Mouse (Mus musculus) neural tube, embryonic 14.5 days (tissue): ENCODE measurements around the gene Crmp1. TPM values are rescaled to one million over a fixed set of nuclear protein-coding genes. Genes with fewer than 3 reads are reported as not detected.
A peak's percentile ranks its signal among the peaks of the same experiment; 100 is the strongest.

Experiments
- ATAC-seq: fragments of 200-750 bp; cut with Nextera tagmentation; 2 replicates; pipeline ENCODE4 v1.8.0; 2017; ENCODE audit warnings: low read depth, mild to moderate bottlenecking, moderate TSS enrichment, moderate library complexity
- H3K27ac ChIP-seq: fragments of 300-500 bp; sonication (generic); 2 replicates; pipeline ENCODE4 v1.5.1; 2014; ENCODE audit warnings: low read depth, mild to moderate bottlenecking, control low read depth, low read length, moderate library complexity, mixed read lengths
- H3K27me3 ChIP-seq: fragments of 300-500 bp; sonication (generic); 2 replicates; pipeline ENCODE4 v1.6.1; 2014; ENCODE audit warnings: low read length; ENCODE audit not compliant: control insufficient read depth, insufficient read depth
- H3K36me3 ChIP-seq: fragments of 300-500 bp; sonication (generic); 2 replicates; pipeline ENCODE4 v1.6.1; 2014; ENCODE audit warnings: low read length, mixed read lengths; ENCODE audit not compliant: control insufficient read depth, insufficient read depth
- H3K4me1 ChIP-seq: fragments of 300-500 bp; sonication (generic); 2 replicates; pipeline ENCODE4 v1.6.1; 2014; ENCODE audit warnings: low read length; ENCODE audit not compliant: control insufficient read depth, insufficient read depth
- H3K4me2 ChIP-seq: fragments of 300-500 bp; sonication (generic); 2 replicates; pipeline ENCODE4 v1.6.1; 2014; ENCODE audit warnings: mild to moderate bottlenecking, low read depth, low read length, control low read depth
- H3K4me3 ChIP-seq: fragments of 300-500 bp; sonication (generic); 2 replicates; pipeline ENCODE4 v1.5.1; 2014; ENCODE audit warnings: low read depth, low read length, control low read depth, mixed read lengths
- H3K9ac ChIP-seq: fragments of 300-500 bp; sonication (generic); replicated peaks from 2 replicates; pipeline ENCODE4 v1.6.1; 2014; ENCODE audit warnings: low read depth, mild to moderate bottlenecking, control low read depth, low read length, mixed read lengths
- H3K9me3 ChIP-seq: fragments of 300-500 bp; sonication (generic); 2 replicates; pipeline ENCODE4 v1.6.1; 2016; ENCODE audit warnings: low read length; ENCODE audit not compliant: control insufficient read depth
- whole genome bisulfite sequencing: fragments of 180-500 bp; shearing (Covaris S2); extraction: QIAGEN DNeasy Blood & Tissue Kit; methylation state at CpG from one replicate; pipeline ENCODE4 v1.1.7; 2014; 5-methylcytosine and 5-hydroxymethylcytosine counted together
- polyA plus RNA-seq: library from polyadenylated mRNA; unstranded; fragments of >200 nt; fragmentation: Nextera tagmentation; extraction: Ambion mirVana; gene quantifications from 2 replicates; pipeline ENCODE4 v1.2.1, GENCODE M21; 2014

Crmp1 gene
- polyA plus RNA-seq, 1 experiment from 2014 or later: 908 TPM

DNA sequence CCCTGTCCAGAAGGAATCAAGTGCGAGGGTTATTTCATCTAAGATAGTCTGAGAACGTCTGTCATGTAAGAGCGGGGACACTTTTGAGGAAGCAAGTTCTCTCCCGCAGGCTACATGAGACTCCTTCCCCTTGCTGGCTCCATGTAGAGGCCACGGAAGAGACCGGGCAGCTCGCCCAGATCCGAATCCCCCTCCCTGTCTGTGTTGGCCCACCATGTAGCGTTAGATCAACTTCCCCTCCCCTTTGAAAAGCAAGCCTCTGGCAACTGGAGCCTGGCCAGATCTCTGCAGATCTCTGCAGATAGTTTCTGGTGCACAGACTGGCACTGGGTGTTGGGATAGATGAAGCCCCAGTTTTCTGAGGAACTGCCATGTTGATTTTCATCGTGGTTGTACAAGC is 55.0 kb downstream of the Crmp1 start:
- no peak overlapping the region for H3K27ac ChIP-seq
- no peak for ATAC-seq
- H3K4me1 ChIP-seq: no peaks in the 10 kb centered on the region
- H3K36me3 ChIP-seq: peaks cover 2% of the 10 kb centered on the region
- H3K4me3 ChIP-seq: no peak overlapping the region
- no peak overlapping the region for H3K9ac ChIP-seq
- no peaks in the 10 kb centered on the region for H3K27me3 ChIP-seq
- 82% methylated on average over 10 of the region's 10 CpGs for WGBS
- H3K9me3 ChIP-seq: no peaks in the 10 kb centered on the region
- no peak overlapping the region for H3K4me2 ChIP-seq

DNA sequence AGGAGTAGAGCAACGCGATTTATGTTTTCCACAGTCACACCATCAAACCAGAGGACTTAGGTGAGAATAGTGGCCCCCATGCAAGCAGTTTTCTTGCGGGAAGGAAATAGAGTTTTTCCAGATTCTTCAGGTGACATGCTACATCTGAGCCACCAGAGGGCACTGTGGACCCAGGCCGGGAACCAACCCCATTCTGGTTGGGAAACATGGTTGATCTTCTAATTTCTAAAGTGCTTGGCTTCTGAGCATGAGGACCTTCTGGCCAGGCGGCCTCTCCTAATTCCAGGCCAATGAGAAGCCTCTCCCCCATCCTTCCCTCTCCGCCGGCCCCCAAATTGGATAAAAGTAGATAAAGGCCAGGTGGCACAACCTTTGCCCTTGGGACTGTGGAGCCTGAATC is 56.6 kb downstream of the Crmp1 start:
- H3K4me1 ChIP-seq: no peaks in the 10 kb centered on the region
- 25% methylated on average over 7 of the region's 7 CpGs for WGBS
- H3K27me3 ChIP-seq: no peaks in the 10 kb centered on the region
- no peak overlapping the region for H3K4me2 ChIP-seq
- H3K4me3 ChIP-seq: no peak overlapping the region
- ATAC-seq: 0 out of 2 replicates have a peak, but pooled peaks have one; percentile 31
- H3K27ac ChIP-seq: no peak overlapping the region
- no peaks in the 10 kb centered on the region for H3K36me3 ChIP-seq
- H3K9me3 ChIP-seq: no peaks in the 10 kb centered on the region
- H3K9ac ChIP-seq: no peak overlapping the region

DNA sequence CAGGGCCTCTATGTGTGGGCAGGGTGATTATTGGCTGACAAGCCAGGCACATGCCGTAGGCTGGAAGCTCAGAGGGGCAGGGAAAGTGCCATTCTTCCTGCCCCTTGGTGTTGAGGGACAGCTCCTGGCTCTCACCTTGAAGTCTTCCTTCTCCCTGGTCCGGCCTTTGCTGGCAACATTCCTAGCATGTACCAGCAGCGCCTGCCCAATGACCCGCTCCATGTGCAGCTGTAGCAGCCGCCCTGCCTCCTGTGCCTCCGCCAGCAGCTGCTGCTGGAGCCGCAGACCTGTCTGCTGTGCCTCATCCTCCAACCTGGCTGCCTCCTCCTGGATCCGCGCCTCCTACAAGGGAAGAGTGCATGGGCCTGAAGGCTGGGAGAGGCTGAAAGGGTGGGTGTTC is 68.3 kb downstream of the Crmp1 start:
- Histone ChIP-seq H3K4me1 (no peaks in the 10 kb centered on the region), H3K27me3 (no peaks in the 10 kb centered on the region), H3K27ac (no peak overlapping the region), H3K36me3 (no peaks in the 10 kb centered on the region), H3K9ac (no peak overlapping the region), H3K4me2 (no peak overlapping the region), H3K4me3 (no peak overlapping the region), H3K9me3 (no peaks in the 10 kb centered on the region)
- WGBS: 84% methylated on average over 9 of the region's 9 CpGs
- no peak for ATAC-seq

DNA sequence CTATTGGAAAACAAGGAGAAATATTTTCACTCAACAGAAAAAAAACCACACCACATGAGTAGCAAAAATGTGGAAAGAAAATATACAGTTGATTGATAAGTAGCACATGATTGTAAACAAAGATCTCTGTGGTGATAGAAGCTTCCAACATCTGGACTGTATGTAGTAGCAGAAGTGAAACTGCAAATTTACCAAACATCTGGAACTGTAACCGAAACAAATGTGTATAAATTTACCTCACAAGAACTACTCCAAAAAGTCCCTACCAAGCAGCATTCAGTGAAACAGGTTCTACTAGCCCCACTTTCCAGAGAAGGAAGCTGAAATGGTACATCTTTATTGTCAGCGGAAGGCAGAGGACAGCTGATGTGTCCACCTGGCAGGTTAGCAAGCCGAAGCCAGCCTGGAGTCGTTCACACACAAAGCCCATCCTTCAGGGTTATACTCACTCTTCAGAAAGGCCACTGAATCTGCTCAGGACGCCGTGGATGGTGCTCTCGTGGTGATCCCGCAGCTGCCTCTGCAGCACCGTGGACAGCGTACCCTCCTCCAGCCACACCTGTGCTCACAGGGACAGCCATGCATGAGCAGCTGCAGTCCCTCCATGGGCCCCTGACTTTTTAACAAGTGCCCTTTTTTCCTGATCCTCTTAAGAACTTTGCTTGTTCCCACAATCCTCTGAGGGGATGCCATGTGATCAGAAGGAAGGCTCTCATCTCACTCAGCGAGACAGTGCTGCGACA is 71.4 kb downstream of the Crmp1 start:
- no peaks in the 10 kb centered on the region for H3K4me1 ChIP-seq
- H3K27me3 ChIP-seq: no peaks in the 10 kb centered on the region
- no peak overlapping the region for H3K27ac ChIP-seq
- no peak overlapping the region for H3K4me3 ChIP-seq
- 90% methylated on average over 12 of the region's 12 CpGs for WGBS
- H3K4me2 ChIP-seq: no peak overlapping the region
- H3K9ac ChIP-seq: no peak overlapping the region
- ATAC-seq: no peak
- no peaks in the 10 kb centered on the region for H3K9me3 ChIP-seq
- no peaks in the 10 kb centered on the region for H3K36me3 ChIP-seq

DNA sequence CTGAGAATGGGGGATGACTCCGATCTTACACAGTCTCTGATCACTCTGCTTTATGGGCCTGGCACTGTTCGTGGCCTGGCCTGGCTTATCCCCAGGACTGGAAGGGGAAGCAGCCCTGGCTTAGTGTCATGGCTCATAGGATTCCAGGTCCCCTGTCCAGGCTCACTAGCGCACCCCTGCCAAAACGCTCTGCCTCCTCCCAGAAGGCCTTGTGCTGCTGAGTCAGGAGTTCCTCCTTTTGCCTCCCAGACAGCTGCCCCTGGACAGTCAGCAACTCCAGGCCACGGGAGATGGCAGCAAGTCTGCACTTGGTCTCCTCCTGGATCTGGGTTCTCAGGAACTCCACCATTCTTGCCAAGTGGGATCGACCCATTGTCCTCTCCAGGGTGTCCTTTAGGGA is 77.0 kb downstream of the Crmp1 start:
- Histone ChIP-seq H3K4me2 (no peak overlapping the region), H3K4me3 (no peak overlapping the region), H3K27ac (no peak overlapping the region), H3K9ac (no peak overlapping the region), H3K27me3 (no peaks in the 10 kb centered on the region), H3K36me3 (no peaks in the 10 kb centered on the region), H3K4me1 (no peaks in the 10 kb centered on the region), H3K9me3 (no peaks in the 10 kb centered on the region)
- ATAC-seq: no peak
- 93% methylated on average over 6 of the region's 6 CpGs for WGBS

DNA sequence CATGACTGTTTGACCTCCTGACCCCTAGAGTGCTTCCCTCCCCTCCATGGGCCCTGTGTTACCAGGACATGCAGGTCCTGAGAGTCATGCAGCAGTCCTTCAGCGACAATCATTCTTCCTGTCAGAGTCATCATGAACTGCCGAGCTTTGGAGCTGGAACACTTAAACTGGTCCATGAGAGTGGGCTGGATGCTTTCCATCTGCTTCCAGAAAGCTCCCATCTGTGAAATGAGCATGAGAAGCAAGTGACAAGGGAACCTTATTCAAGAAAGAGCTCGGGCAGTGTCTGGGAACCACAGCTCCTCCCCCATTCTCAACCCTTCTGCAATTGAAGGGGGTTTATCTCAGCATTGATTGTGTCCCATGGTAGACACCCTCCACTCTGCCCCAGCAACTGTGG is 78.4 kb downstream of the Crmp1 start:
- no peak for ATAC-seq
- H3K27me3 ChIP-seq: no peaks in the 10 kb centered on the region
- no peaks in the 10 kb centered on the region for H3K4me1 ChIP-seq
- H3K9me3 ChIP-seq: no peaks in the 10 kb centered on the region
- 75% methylated on average over 3 of the region's 3 CpGs for WGBS
- no peak overlapping the region for H3K4me3 ChIP-seq
- no peak overlapping the region for H3K4me2 ChIP-seq
- H3K36me3 ChIP-seq: no peaks in the 10 kb centered on the region
- no peak overlapping the region for H3K27ac ChIP-seq
- no peak overlapping the region for H3K9ac ChIP-seq

DNA sequence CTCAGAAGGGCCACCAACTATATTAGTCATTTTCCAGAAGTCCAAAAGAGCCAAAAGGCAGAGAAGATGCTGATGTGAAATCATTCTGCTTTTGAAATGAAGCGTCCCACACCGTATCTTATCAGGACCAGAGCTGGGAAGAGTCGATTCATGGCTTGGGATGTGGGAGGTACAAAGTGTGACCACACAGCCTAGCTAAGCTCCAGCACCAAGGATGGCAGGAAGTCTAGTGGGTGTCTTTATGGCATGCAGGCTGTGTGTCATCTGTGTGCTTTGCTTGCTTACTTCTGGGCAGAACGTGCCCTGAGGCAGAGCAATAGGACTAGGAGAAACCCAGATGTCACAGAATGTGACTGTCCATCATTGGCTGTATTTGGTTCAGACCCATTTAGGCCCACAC is 79.0 kb downstream of the Crmp1 start:
- 98% methylated on average over 4 of the region's 4 CpGs for WGBS
- ATAC-seq: no peak
- Histone ChIP-seq H3K36me3 (no peaks in the 10 kb centered on the region), H3K27me3 (no peaks in the 10 kb centered on the region), H3K4me1 (no peaks in the 10 kb centered on the region), H3K4me2 (no peak overlapping the region), H3K9ac (no peak overlapping the region), H3K4me3 (no peak overlapping the region), H3K27ac (no peak overlapping the region), H3K9me3 (no peaks in the 10 kb centered on the region)

DNA sequence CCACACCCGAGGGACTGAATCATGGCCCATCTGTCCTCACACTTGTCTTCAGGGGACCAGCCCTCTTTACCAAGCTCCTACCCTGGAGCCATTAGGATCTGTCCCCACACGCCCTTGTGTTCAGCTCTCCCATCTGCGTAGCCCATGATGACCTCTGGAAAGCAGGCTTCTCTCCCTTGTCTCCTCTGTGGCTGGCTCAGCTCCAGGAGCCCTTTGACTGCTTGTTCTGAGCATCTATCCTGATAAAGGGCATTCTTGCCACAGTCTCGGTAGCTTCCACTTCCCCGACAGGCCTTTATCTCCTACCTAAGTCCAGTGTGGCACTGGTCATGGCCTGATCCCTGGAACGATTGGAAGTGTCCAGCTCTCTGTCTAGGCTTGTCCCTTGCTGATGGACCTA is 84.9 kb downstream of the Crmp1 start:
- Histone ChIP-seq H3K4me2 (no peak overlapping the region), H3K27ac (no peak overlapping the region), H3K9ac (no peak overlapping the region), H3K4me3 (no peak overlapping the region), H3K9me3 (no peaks in the 10 kb centered on the region), H3K36me3 (no peaks in the 10 kb centered on the region), H3K4me1 (no peaks in the 10 kb centered on the region), H3K27me3 (no peaks in the 10 kb centered on the region)
- no peak for ATAC-seq
- WGBS: 89% methylated on average over 6 of the region's 6 CpGs

DNA sequence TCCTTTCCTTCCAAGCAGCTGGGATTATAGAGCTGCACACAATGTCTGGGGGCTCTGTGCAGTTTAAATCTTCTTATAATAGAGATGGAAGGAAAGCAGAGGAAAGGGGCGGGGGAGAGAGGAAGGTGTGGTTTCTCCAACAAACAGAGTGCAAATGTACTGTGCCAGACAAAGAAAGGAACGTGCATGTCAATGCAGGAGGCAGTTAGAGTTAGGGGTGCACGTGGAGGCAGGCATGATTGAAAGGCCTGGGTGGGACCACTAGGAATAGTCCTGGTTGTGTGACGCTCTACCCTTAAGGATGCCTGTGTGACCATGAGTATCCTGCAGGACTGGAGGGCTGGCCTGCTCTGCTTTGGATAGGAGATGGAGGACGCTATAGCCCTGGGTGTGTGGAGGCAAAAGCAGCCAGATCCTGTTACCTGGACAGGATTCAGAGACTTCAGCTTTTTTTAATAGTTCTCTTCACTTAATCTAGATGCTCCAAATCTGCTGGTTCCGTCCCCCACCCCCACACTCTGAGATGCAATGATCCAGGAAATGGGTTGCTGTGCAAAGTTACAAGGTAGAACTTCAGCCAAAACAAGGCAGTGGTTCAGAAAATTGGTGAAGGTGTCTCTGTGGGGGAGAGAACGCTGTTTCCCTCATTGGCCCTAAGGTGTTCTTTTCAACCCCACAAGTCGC is 88.9 kb downstream of the Crmp1 start:
- no peak overlapping the region for H3K9ac ChIP-seq
- no peaks in the 10 kb centered on the region for H3K4me1 ChIP-seq
- no peak for ATAC-seq
- no peaks in the 10 kb centered on the region for H3K36me3 ChIP-seq
- 89% methylated on average over 8 of the region's 8 CpGs for WGBS
- no peaks in the 10 kb centered on the region for H3K9me3 ChIP-seq
- no peak overlapping the region for H3K27ac ChIP-seq
- no peak overlapping the region for H3K4me2 ChIP-seq
- H3K4me3 ChIP-seq: no peak overlapping the region
- no peaks in the 10 kb centered on the region for H3K27me3 ChIP-seq
